In genomic region chr19:46976743-46977142, GRCm38 (mm10) we compare ENCODE assay signal across 16 mouse cellular contexts. TPM values are rescaled to one million over a fixed set of nuclear protein-coding genes. Genes with fewer than 3 reads are reported as not detected.
"Had no signal": no experiment of that assay in that cellular context is flagged by ENCODE, and none has a peak within 500 bp of the region (broad histone marks: within the 10 kb centered on the region; RNA-seq: fewer than 3 reads in every experiment).

No protein-coding gene starts in this region.

- H3K36me3 ChIP-seq: limb, embryonic 12.5 days; limb, embryonic 15.5 days; midbrain, embryonic 13.5 days had no signal

- H3K9me3 ChIP-seq: limb, embryonic 12.5 days; limb, embryonic 15.5 days; midbrain, embryonic 13.5 days had no signal

- H3K4me1 ChIP-seq: limb, embryonic 12.5 days; limb, embryonic 15.5 days had no signal

- H3K4me3 ChIP-seq: limb, embryonic 12.5 days; limb, embryonic 15.5 days; midbrain, embryonic 13.5 days had no signal

- H3K27me3 ChIP-seq: limb, embryonic 12.5 days; limb, embryonic 15.5 days; midbrain, embryonic 13.5 days had no signal

- H3K9ac ChIP-seq: limb, embryonic 12.5 days; limb, embryonic 15.5 days; liver, embryonic 14.5 days; liver, postnatal 0 days; lung, embryonic 14.5 days; midbrain, embryonic 13.5 days had no signal

- DNase-seq: left cerebral cortex, postnatal 4 days; liver, postnatal 0 days; lung, embryonic 14.5 days; right cerebral cortex, postnatal 4 days; thymus, adult 2 months; thymus, postnatal 14 days; thymus, postnatal 4 days had no signal

- ATAC-seq: liver, postnatal 0 days; lung, postnatal 0 days; midbrain, embryonic 13.5 days had no signal

- H3K27ac ChIP-seq: limb, embryonic 12.5 days; limb, embryonic 15.5 days; liver, embryonic 14.5 days; macrophage; midbrain, embryonic 13.5 days; stomach, postnatal 0 days had no signal

- H3K4me2 ChIP-seq: limb, embryonic 12.5 days; limb, embryonic 15.5 days; liver, embryonic 11.5 days; lung, embryonic 14.5 days; midbrain, embryonic 13.5 days had no signal

RNA-seq across cellular contexts. Expression of gene Ina, which starts 37.8 kb away (rescaled TPM):
- total RNA-seq: megakaryocyte, adult 5-6 weeks had no signal
- polyA plus RNA-seq: liver, postnatal 0 days; macrophage had no signal
